Mouse (Mus musculus) layer of hippocampus, postnatal 25 days (tissue): ENCODE measurements around the gene Vps37d. TPM values are rescaled to one million over a fixed set of nuclear protein-coding genes. Genes with fewer than 3 reads are reported as not detected.

ENCODE experiments used
- DNase-seq, 2 experiments: peaks; one replicate each; pipeline ENCODE4 v3.0.0; 2022; ENCODE audit warnings: mixed read lengths in 2 of 2, low spot score in 1 of 2; ENCODE audit errors: extremely low spot score in 1 of 2
- total RNA-seq, 2 experiments: library from RNA; stranded (reverse); gene quantifications; 2 replicates each; pipeline ENCODE4 v1.2.3; 2021

The Vps37d gene
- total RNA-seq, 2 experiments from 2014 or later, result 30.4 to 32.8 TPM

- no peak for DNase-seq
Observed at GRCm38 (mm10) chr5:135034593-135034992, 43.5 kb downstream of the Vps37d start.

- no peak for DNase-seq
Observed at GRCm38 (mm10) chr5:135032581-135032980, 45.5 kb downstream of the Vps37d start.

- peak in 1 of 2 experiments; percentile 59 for DNase-seq
Observed at GRCm38 (mm10) chr5:135029007-135029854, 48.8 kb downstream of the Vps37d start.

GRCm38 (mm10) chr5:135025899-135026298 lies 52.2 kb downstream of the Vps37d start:
- no peak for DNase-seq

GRCm38 (mm10) chr5:135024665-135025224 lies 53.3 kb downstream of the Vps37d start:
- no peak for DNase-seq

GRCm38 (mm10) chr5:135023344-135024173 lies 54.5 kb downstream of the Vps37d start, which contains the start of gene Stx1a:
Stx1a (plus strand) TSS chr5:135023482.
- peak; percentile 76 to 77 for DNase-seq

Other genes with a start within 250 kb of the Vps37d start
- gene Tmem270, start 171.5 kb downstream of the Vps37d start, total RNA-seq, result not detected
- gene Cldn13, start 162.7 kb downstream of the Vps37d start, total RNA-seq, result not detected
- 1 to 10 TPM; 9.2 to 9.3 TPM for gene Mettl27, start 145.9 kb downstream of the Vps37d start, total RNA-seq
- gene Cldn4, start 131.3 kb downstream of the Vps37d start, total RNA-seq, result not detected
- gene Cldn3, start 92.1 kb downstream of the Vps37d start, total RNA-seq, result 1 to 10 TPM in 1 of 2 experiments, under 1 TPM in 1; 0.59 to 1.2 TPM
- 10 to 100 TPM; 32.0 to 33.4 TPM for gene Abhd11, start 69.1 kb downstream of the Vps37d start, total RNA-seq
- gene Stx1a, start 54.8 kb downstream of the Vps37d start, total RNA-seq, result 100 to 1,000 TPM; 113 to 115 TPM
- 10 to 100 TPM; 43.7 TPM for gene Dnajc30, start 14.1 kb downstream of the Vps37d start, total RNA-seq
- 10 to 100 TPM; 48.7 to 51.6 TPM for gene Bud23, start 13.3 kb downstream of the Vps37d start, total RNA-seq
- gene Mlxipl, start 11.6 kb upstream of the Vps37d start, total RNA-seq, result 1 to 10 TPM; 3.1 to 5.8 TPM
- gene Tbl2, start 71.4 kb upstream of the Vps37d start, total RNA-seq, result 10 to 100 TPM; 32.1 to 34.4 TPM
- gene Bcl7b, start 90.0 kb upstream of the Vps37d start, total RNA-seq, result 10 to 100 TPM; 49.6 to 53.7 TPM
- 10 to 100 TPM; 65.5 to 72.7 TPM for gene Baz1b, start 109.0 kb upstream of the Vps37d start, total RNA-seq
- gene Fzd9, start 173.0 kb upstream of the Vps37d start, total RNA-seq, result 1 to 10 TPM; 6.2 to 7.3 TPM